Mouse (Mus musculus) bone marrow, adult 2 months (tissue): Measurements from ENCODE around the gene Gng3.

Experiments used
- CTCF ChIP-seq: fragments of 200-500 bp; IDR thresholded peaks from 2 replicates; pipeline ENCODE4 v1.5.1; 2011; ENCODE audit warnings: low read length, control low read depth; ENCODE audit not compliant: control insufficient read depth, insufficient read depth
- POLR2A ChIP-seq: fragments of 200-500 bp; IDR thresholded peaks from 2 replicates; pipeline ENCODE4 v1.6.1; 2011; ENCODE audit warnings: low read depth, mild to moderate bottlenecking, control low read depth, low read length, borderline replicate concordance; ENCODE audit not compliant: control insufficient read depth

- TF ChIP-seq CTCF = no peak
- TF ChIP-seq POLR2A = no peak
Measured at GRCm38 (mm10) chr19:8887585-8888463, 48.8 kb upstream of the Gng3 start.
